Mouse (Mus musculus): Measurements from ENCODE around the gene Med20. TPM values are rescaled to one million over a fixed set of nuclear protein-coding genes. Genes with fewer than 3 reads are reported as not detected.
"Not testable (repeated sequence)": the region's sequence is repeated elsewhere in the genome, so short reads cannot be mapped to it uniquely, and the experiment has no call there.

Gene Med20
- polyA plus RNA-seq, 2 experiments: 23.1 to 23.2 TPM

GRCm38 (mm10) chr17:47633999-47634770 lies 22.8 kb downstream of the Med20 start:
- H3K27ac ChIP-seq: no peak overlapping the region
- no peak overlapping the region for H3K4me2 ChIP-seq (ENCODE audit: low read depth)
- H3K4me1 ChIP-seq (replicated peaks; ENCODE audit: control insufficient read depth in 2 of 2, insufficient read depth in 2 of 2, low read length in 1 of 2): peaks cover 14 to 28% of the 10 kb centered on the region in 2 experiments
- no peak overlapping the region for H3K4me3 ChIP-seq (ENCODE audit: insufficient read depth in 1 of 2, low read depth in 2 of 2, low read length in 2 of 2)
- WGBS (ENCODE audit: insufficient replicate concordance): 50% methylated on average over 7 of the region's 7 CpGs
- H3K9ac ChIP-seq (replicated peaks): peak overlapping the region; percentile 16; the same call in 1 of the 2 replicates
- ATAC-seq (ENCODE audit: insufficient read depth): no peak
- H3K36me3 ChIP-seq (replicated peaks; ENCODE audit: control insufficient read depth, insufficient read depth, low read depth): peaks cover 3% of the 10 kb centered on the region
- H3K27me3 ChIP-seq (ENCODE audit: control insufficient read depth, insufficient read depth, low read length): no peaks in the 10 kb centered on the region
- no peaks in the 10 kb centered on the region for H3K9me3 ChIP-seq (ENCODE audit: control insufficient read depth, low read length)
- no peak for TF ChIP-seq EP300 (IDR thresholded peaks at IDR 0.05; ENCODE audit: low read depth)
- no peak for TF ChIP-seq CTCF (IDR thresholded peaks at IDR 0.05; ENCODE audit: low read depth)
- DNase-seq (ENCODE audit: low read depth in 3 of 3, low spot score in 3 of 3): no peak

- DNase-seq (ENCODE audit: low read depth in 3 of 3, low spot score in 3 of 3) (no peak), ATAC-seq (ENCODE audit: insufficient read depth) (no peak)
- no peaks in the 10 kb centered on the region for H3K9me3 ChIP-seq (ENCODE audit: control insufficient read depth, low read length)
- H3K36me3 ChIP-seq (replicated peaks; ENCODE audit: control insufficient read depth, insufficient read depth, low read depth): no peaks in the 10 kb centered on the region
- H3K4me3 ChIP-seq (ENCODE audit: insufficient read depth in 1 of 2, low read depth in 2 of 2, low read length in 2 of 2): no peak overlapping the region
- no peak overlapping the region for H3K27ac ChIP-seq
- H3K4me2 ChIP-seq (ENCODE audit: low read depth): no peak overlapping the region
- H3K27me3 ChIP-seq (ENCODE audit: control insufficient read depth, insufficient read depth, low read length): no peaks in the 10 kb centered on the region
- 82% methylated on average over 2 of the region's 2 CpGs for WGBS (ENCODE audit: insufficient replicate concordance)
- no peak overlapping the region for H3K9ac ChIP-seq (replicated peaks)
- peak; percentile 27; the same call in 1 of the 2 replicates for TF ChIP-seq CTCF (IDR thresholded peaks at IDR 0.05; ENCODE audit: low read depth)
- no peak for TF ChIP-seq EP300 (IDR thresholded peaks at IDR 0.05; ENCODE audit: low read depth)
- 0 out of 4 replicates have a peak, but pooled peaks cover 0 to 3% of the 10 kb centered on the region in 2 experiments for H3K4me1 ChIP-seq (replicated peaks; ENCODE audit: control insufficient read depth in 2 of 2, insufficient read depth in 2 of 2, low read length in 1 of 2)
Observed at GRCm38 (mm10) chr17:47642992-47643391, 31.6 kb downstream of the Med20 start.

GRCm38 (mm10) chr17:47646683-47647082 lies 35.3 kb downstream of the Med20 start:
- 0 out of 4 replicates have a peak, but pooled peaks cover 2 to 3% of the 10 kb centered on the region in 2 experiments for H3K4me1 ChIP-seq (replicated peaks; ENCODE audit: control insufficient read depth in 2 of 2, insufficient read depth in 2 of 2, low read length in 1 of 2)
- peak; percentile 33; the same call in 1 of the 2 replicates for ATAC-seq (ENCODE audit: insufficient read depth)
- no peak overlapping the region for H3K4me3 ChIP-seq (ENCODE audit: insufficient read depth in 1 of 2, low read depth in 2 of 2, low read length in 2 of 2)
- no peaks in the 10 kb centered on the region for H3K27me3 ChIP-seq (ENCODE audit: control insufficient read depth, insufficient read depth, low read length)
- peak; percentile 62 to 72 (median 64) for DNase-seq (ENCODE audit: low read depth in 3 of 3, low spot score in 3 of 3)
- H3K4me2 ChIP-seq (ENCODE audit: low read depth): no peak overlapping the region
- H3K27ac ChIP-seq: no peak overlapping the region
- peaks cover 2% of the 10 kb centered on the region; the same call in 1 of the 2 replicates for H3K36me3 ChIP-seq (replicated peaks; ENCODE audit: control insufficient read depth, insufficient read depth, low read depth)
- TF ChIP-seq EP300 (IDR thresholded peaks at IDR 0.05; ENCODE audit: low read depth): no peak
- TF ChIP-seq CTCF (IDR thresholded peaks at IDR 0.05; ENCODE audit: low read depth): peak; percentile 82
- H3K9ac ChIP-seq (replicated peaks): no peak overlapping the region
- 57% methylated on average over 1 of the region's 1 CpGs for WGBS (ENCODE audit: insufficient replicate concordance)
- no peaks in the 10 kb centered on the region for H3K9me3 ChIP-seq (ENCODE audit: control insufficient read depth, low read length)

GRCm38 (mm10) chr17:47648966-47649365 lies 37.6 kb downstream of the Med20 start:
- 0 out of 4 replicates have a peak, but pooled peaks cover 2 to 3% of the 10 kb centered on the region in 2 experiments for H3K4me1 ChIP-seq (replicated peaks; ENCODE audit: control insufficient read depth in 2 of 2, insufficient read depth in 2 of 2, low read length in 1 of 2)
- DNase-seq (ENCODE audit: low read depth in 3 of 3, low spot score in 3 of 3): no peak
- no peak for ATAC-seq (ENCODE audit: insufficient read depth)
- H3K9me3 ChIP-seq (ENCODE audit: control insufficient read depth, low read length): no peaks in the 10 kb centered on the region
- H3K27me3 ChIP-seq (ENCODE audit: control insufficient read depth, insufficient read depth, low read length): no peaks in the 10 kb centered on the region
- peaks cover 5% of the 10 kb centered on the region for H3K36me3 ChIP-seq (replicated peaks; ENCODE audit: control insufficient read depth, insufficient read depth, low read depth)
- H3K4me2 ChIP-seq (ENCODE audit: low read depth): no peak overlapping the region
- WGBS (ENCODE audit: insufficient replicate concordance): 57% methylated on average over 4 of the region's 4 CpGs
- no peak overlapping the region for H3K4me3 ChIP-seq (ENCODE audit: insufficient read depth in 1 of 2, low read depth in 2 of 2, low read length in 2 of 2)
- no peak overlapping the region for H3K27ac ChIP-seq
- TF ChIP-seq EP300 (IDR thresholded peaks at IDR 0.05; ENCODE audit: low read depth): no peak
- no peak for TF ChIP-seq CTCF (IDR thresholded peaks at IDR 0.05; ENCODE audit: low read depth)
- H3K9ac ChIP-seq (replicated peaks): no peak overlapping the region

- no peak overlapping the region for H3K9ac ChIP-seq (replicated peaks)
- WGBS (ENCODE audit: insufficient replicate concordance): 85% methylated on average over 2 of the region's 2 CpGs
- peaks cover 5% of the 10 kb centered on the region for H3K36me3 ChIP-seq (replicated peaks; ENCODE audit: control insufficient read depth, insufficient read depth, low read depth)
- 0 out of 4 replicates have a peak, but pooled peaks cover 0 to 2% of the 10 kb centered on the region in 2 experiments for H3K4me1 ChIP-seq (replicated peaks; ENCODE audit: control insufficient read depth in 2 of 2, insufficient read depth in 2 of 2, low read length in 1 of 2)
- no peaks in the 10 kb centered on the region for H3K9me3 ChIP-seq (ENCODE audit: control insufficient read depth, low read length)
- no peaks in the 10 kb centered on the region for H3K27me3 ChIP-seq (ENCODE audit: control insufficient read depth, insufficient read depth, low read length)
- ATAC-seq (ENCODE audit: insufficient read depth) (no peak), DNase-seq (ENCODE audit: low read depth in 3 of 3, low spot score in 3 of 3) (no peak)
- H3K27ac ChIP-seq: no peak overlapping the region
- H3K4me2 ChIP-seq (ENCODE audit: low read depth): no peak overlapping the region
- no peak for TF ChIP-seq CTCF (IDR thresholded peaks at IDR 0.05; ENCODE audit: low read depth)
- TF ChIP-seq EP300 (IDR thresholded peaks at IDR 0.05; ENCODE audit: low read depth): no peak
- no peak overlapping the region for H3K4me3 ChIP-seq (ENCODE audit: insufficient read depth in 1 of 2, low read depth in 2 of 2, low read length in 2 of 2)
Observed at GRCm38 (mm10) chr17:47651953-47652352, 40.6 kb downstream of the Med20 start.

- ATAC-seq (ENCODE audit: insufficient read depth); DNase-seq (ENCODE audit: low read depth in 3 of 3, low spot score in 3 of 3); H3K27me3 ChIP-seq (ENCODE audit: control insufficient read depth, insufficient read depth, low read length); H3K4me1 ChIP-seq (replicated peaks; ENCODE audit: control insufficient read depth in 2 of 2, insufficient read depth in 2 of 2, low read length in 1 of 2); H3K36me3 ChIP-seq (replicated peaks; ENCODE audit: control insufficient read depth, insufficient read depth, low read depth); H3K4me3 ChIP-seq (ENCODE audit: insufficient read depth in 1 of 2, low read depth in 2 of 2, low read length in 2 of 2); H3K27ac ChIP-seq; H3K9me3 ChIP-seq (ENCODE audit: control insufficient read depth, low read length); H3K4me2 ChIP-seq (ENCODE audit: low read depth); H3K9ac ChIP-seq (replicated peaks): not testable (repeated sequence)
- whole genome bisulfite sequencing (ENCODE audit: insufficient replicate concordance): 86% methylated on average over 8 of the region's 8 CpGs
Observed at GRCm38 (mm10) chr17:47654346-47654745, 43.0 kb downstream of the Med20 start.

Measured in liver, embryonic 14.5 days (tissue).